Mouse (Mus musculus): Measurements from ENCODE around the gene Edil3. TPM values are rescaled to one million over a fixed set of nuclear protein-coding genes. Genes with fewer than 3 reads are reported as not detected.

Edil3 gene
- polyA plus RNA-seq, 1 experiment from 2014 or later = 36.3 TPM

DNA sequence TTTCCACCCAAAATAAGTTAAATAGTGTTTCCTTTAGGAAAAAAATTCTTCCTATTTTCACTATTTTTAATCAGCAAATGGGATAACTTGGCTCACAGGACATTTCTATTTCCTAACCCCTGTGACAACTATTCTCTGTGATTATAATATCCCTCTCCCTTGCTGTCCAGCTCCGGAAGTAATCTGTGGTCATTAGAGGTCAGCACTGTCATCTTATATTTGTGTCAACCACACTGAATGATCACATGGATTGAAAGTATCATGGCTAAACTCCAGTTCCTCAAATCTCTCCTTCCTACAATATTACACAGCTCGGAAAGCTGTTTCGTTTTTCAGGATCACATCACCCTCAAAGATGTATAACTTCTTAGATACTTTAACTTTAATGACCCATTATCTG, 518.5 kb downstream of the Edil3 start:
- Histone ChIP-seq H3K4me2 (no peak overlapping the region), H3K36me3 (ENCODE audit: control insufficient read depth, insufficient read depth, low read length) (no peaks in the 10 kb centered on the region), H3K27me3 (ENCODE audit: control insufficient read depth, insufficient read depth, low read length) (no peaks in the 10 kb centered on the region), H3K4me3 (ENCODE audit: low read depth, low read length) (no peak overlapping the region), H3K4me1 (ENCODE audit: control insufficient read depth, insufficient read depth, low read length) (no peaks in the 10 kb centered on the region), H3K9ac (ENCODE audit: low read length) (no peak overlapping the region), H3K9me3 (ENCODE audit: control insufficient read depth, low read length) (no peaks in the 10 kb centered on the region), H3K27ac (ENCODE audit: low read depth, low read length) (no peak overlapping the region)
- DNase-seq (ENCODE audit: low spot score, missing footprints) (no peak), ATAC-seq (ENCODE audit: low FRiP score) (no peak)
- WGBS = 79% methylated on average over 3 of the region's 3 CpGs

DNA sequence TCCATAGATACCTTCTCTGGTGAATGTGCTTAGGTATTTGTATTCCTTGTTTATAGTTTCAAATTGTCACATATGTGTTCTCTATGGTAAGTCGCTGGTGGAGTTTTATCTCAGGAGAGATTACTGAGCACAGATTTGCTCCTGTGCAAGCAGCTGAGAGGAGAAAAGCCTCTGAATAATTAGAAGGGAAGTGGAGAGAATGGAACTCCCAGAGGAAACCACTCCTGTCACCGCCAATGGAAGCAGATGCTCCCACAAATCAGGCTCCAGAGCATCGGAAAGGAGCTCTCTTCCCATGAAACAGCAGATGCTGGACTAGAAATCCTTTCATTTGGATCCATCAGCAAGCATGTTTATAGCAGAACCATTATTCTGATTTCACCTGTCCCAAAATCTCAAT, 534.0 kb downstream of the Edil3 start:
- no peaks in the 10 kb centered on the region for H3K27me3 ChIP-seq (ENCODE audit: control insufficient read depth, insufficient read depth, low read length)
- H3K9me3 ChIP-seq (ENCODE audit: control insufficient read depth, low read length) = no peaks in the 10 kb centered on the region
- no peaks in the 10 kb centered on the region for H3K4me1 ChIP-seq (ENCODE audit: control insufficient read depth, insufficient read depth, low read length)
- H3K36me3 ChIP-seq (ENCODE audit: control insufficient read depth, insufficient read depth, low read length) = no peaks in the 10 kb centered on the region
- H3K4me2 ChIP-seq = no peak overlapping the region
- no peak overlapping the region for H3K9ac ChIP-seq (ENCODE audit: low read length)
- no peak overlapping the region for H3K27ac ChIP-seq (ENCODE audit: low read depth, low read length)
- 60% methylated on average over 3 of the region's 3 CpGs for WGBS
- no peak overlapping the region for H3K4me3 ChIP-seq (ENCODE audit: low read depth, low read length)
- ATAC-seq (ENCODE audit: low FRiP score) = no peak
- DNase-seq (ENCODE audit: low spot score, missing footprints) = peak; percentile 69

DNA sequence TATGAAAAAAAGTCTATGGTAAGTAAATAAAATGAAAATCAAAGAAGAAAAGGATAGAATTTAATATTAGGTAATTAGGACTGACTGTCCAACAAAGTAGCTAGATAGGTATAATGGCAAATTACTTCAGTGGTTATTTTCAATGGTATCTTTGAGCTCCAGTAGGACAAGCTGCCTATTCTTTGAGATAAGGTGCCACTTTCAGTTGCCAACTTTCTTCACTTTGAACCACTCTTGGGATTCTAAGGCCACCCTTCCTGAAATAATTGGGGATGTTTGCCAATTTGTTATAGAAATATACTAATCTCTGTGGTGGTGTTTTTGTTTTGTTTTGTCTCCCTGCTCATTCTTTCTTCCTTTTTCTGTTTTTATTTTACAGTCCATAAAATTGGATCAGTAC, 537.1 kb downstream of the Edil3 start:
- H3K27ac ChIP-seq (ENCODE audit: low read depth, low read length) = no peak overlapping the region
- no peaks in the 10 kb centered on the region for H3K36me3 ChIP-seq (ENCODE audit: control insufficient read depth, insufficient read depth, low read length)
- no peak overlapping the region for H3K4me2 ChIP-seq
- H3K9ac ChIP-seq (ENCODE audit: low read length) = no peak overlapping the region
- no peak for DNase-seq (ENCODE audit: low spot score, missing footprints)
- no peaks in the 10 kb centered on the region for H3K9me3 ChIP-seq (ENCODE audit: control insufficient read depth, low read length)
- no peaks in the 10 kb centered on the region for H3K27me3 ChIP-seq (ENCODE audit: control insufficient read depth, insufficient read depth, low read length)
- no peak overlapping the region for H3K4me3 ChIP-seq (ENCODE audit: low read depth, low read length)
- no peaks in the 10 kb centered on the region for H3K4me1 ChIP-seq (ENCODE audit: control insufficient read depth, insufficient read depth, low read length)
- ATAC-seq (ENCODE audit: low FRiP score) = no peak

DNA sequence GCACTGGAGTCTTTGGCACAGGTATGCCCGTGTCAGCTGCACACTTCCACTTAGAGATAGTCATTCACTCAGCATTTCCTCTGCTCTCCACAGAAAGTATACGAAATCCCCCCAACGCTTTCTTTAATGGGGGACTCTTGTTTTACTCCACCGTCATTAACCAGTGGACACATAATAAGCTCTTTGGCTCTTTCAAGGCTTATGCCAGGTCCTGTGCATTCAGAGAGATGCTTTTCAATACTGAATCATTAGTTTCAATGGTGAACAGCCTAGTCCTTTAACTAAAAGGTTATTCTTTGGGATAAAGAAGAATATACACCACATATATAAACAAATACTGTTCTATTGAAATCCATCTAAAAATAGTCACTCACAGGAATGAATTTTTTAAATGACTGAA, 541.0 kb downstream of the Edil3 start:
- H3K9me3 ChIP-seq (ENCODE audit: control insufficient read depth, low read length) = no peaks in the 10 kb centered on the region
- H3K4me1 ChIP-seq (ENCODE audit: control insufficient read depth, insufficient read depth, low read length) = no peaks in the 10 kb centered on the region
- no peak overlapping the region for H3K27ac ChIP-seq (ENCODE audit: low read depth, low read length)
- no peak overlapping the region for H3K9ac ChIP-seq (ENCODE audit: low read length)
- no peak for DNase-seq (ENCODE audit: low spot score, missing footprints)
- H3K4me3 ChIP-seq (ENCODE audit: low read depth, low read length) = no peak overlapping the region
- 86% methylated on average over 4 of the region's 4 CpGs for WGBS
- no peaks in the 10 kb centered on the region for H3K36me3 ChIP-seq (ENCODE audit: control insufficient read depth, insufficient read depth, low read length)
- no peak for ATAC-seq (ENCODE audit: low FRiP score)
- no peak overlapping the region for H3K4me2 ChIP-seq
- no peaks in the 10 kb centered on the region for H3K27me3 ChIP-seq (ENCODE audit: control insufficient read depth, insufficient read depth, low read length)

DNA sequence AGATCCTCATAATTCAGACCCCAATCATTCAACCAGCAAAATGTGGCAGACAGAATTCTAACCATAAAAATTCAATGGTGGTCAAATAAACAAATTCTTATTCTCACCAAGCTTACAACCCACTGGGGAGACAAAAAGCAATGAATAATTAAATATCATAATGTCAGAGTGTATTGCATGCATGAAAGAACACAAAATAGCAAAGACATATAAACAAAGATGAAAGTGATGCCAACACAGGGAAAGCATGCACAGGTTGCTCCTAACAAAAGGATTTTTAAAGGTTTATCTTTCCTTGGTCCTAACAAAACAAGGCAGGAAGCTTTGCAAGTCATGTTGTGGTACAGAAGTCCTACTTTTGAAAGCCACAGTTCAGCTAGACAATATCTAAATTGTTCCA, 550.0 kb downstream of the Edil3 start:
- no peaks in the 10 kb centered on the region for H3K36me3 ChIP-seq (ENCODE audit: control insufficient read depth, insufficient read depth, low read length)
- no peak overlapping the region for H3K9ac ChIP-seq (ENCODE audit: low read length)
- DNase-seq (ENCODE audit: low spot score, missing footprints) = no peak
- H3K4me1 ChIP-seq (ENCODE audit: control insufficient read depth, insufficient read depth, low read length) = no peaks in the 10 kb centered on the region
- H3K27ac ChIP-seq (ENCODE audit: low read depth, low read length) = no peak overlapping the region
- no peak for ATAC-seq (ENCODE audit: low FRiP score)
- H3K4me3 ChIP-seq (ENCODE audit: low read depth, low read length) = no peak overlapping the region
- H3K9me3 ChIP-seq (ENCODE audit: control insufficient read depth, low read length) = no peaks in the 10 kb centered on the region
- H3K27me3 ChIP-seq (ENCODE audit: control insufficient read depth, insufficient read depth, low read length) = no peaks in the 10 kb centered on the region
- H3K4me2 ChIP-seq = no peak overlapping the region

DNA sequence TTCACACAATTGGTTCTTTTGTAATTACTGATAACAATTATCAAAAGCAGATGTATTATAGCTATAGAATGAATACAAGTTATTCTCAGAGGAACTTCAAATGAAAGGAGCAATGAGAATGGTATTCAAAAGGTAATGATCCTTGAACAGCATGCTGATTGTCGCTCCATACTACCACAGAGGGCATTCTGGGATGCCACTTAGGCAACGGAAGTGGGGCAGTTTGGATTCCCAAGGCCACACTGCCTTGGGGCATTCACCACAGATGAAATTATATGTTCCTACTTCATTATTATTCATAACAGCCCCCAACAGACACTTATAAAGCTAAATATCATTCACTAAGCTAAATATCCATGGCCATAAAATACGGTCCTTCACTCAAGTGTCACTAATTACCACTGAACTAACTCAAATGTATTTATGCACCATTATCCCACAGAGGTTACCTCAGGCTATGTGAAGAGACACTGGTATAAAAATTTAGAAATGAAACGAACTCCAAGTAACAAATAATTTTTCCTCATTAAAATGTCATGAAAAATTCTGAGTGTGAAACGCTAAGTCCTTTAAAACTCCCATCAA, 550.5 kb downstream of the Edil3 start:
- H3K4me1 ChIP-seq (ENCODE audit: control insufficient read depth, insufficient read depth, low read length) = no peaks in the 10 kb centered on the region
- no peaks in the 10 kb centered on the region for H3K36me3 ChIP-seq (ENCODE audit: control insufficient read depth, insufficient read depth, low read length)
- H3K9me3 ChIP-seq (ENCODE audit: control insufficient read depth, low read length) = no peaks in the 10 kb centered on the region
- no peak overlapping the region for H3K9ac ChIP-seq (ENCODE audit: low read length)
- 81% methylated on average over 5 of the region's 5 CpGs for WGBS
- no peak overlapping the region for H3K4me3 ChIP-seq (ENCODE audit: low read depth, low read length)
- no peak for ATAC-seq (ENCODE audit: low FRiP score)
- no peak for DNase-seq (ENCODE audit: low spot score, missing footprints)
- no peak overlapping the region for H3K27ac ChIP-seq (ENCODE audit: low read depth, low read length)
- no peak overlapping the region for H3K4me2 ChIP-seq
- H3K27me3 ChIP-seq (ENCODE audit: control insufficient read depth, insufficient read depth, low read length) = no peaks in the 10 kb centered on the region
